Mouse (Mus musculus) left cerebral cortex, postnatal 10 days (tissue): ENCODE measurements at regions not wholly inside any gene's neighbourhood (a gene's known extent, or its start where the extent isn't known, plus 50 kb on each side); places are given as distances from the start of the nearest gene placed in this dataset.

Experiments used
- DNase-seq, 2 experiments: peaks; one replicate each; pipeline ENCODE4 v3.0.0; 2021 to 2022; ENCODE audit warnings: low spot score in 2 of 2, mixed read lengths in 1 of 2; ENCODE audit errors: extremely low spot score in 1 of 2
- intact Hi-C: fragments of 180-260 bp; cut with DNase I; formaldehyde crosslinking; loops from one replicate; pipeline ENCODE4 v1.15.1; 2025

DNA sequence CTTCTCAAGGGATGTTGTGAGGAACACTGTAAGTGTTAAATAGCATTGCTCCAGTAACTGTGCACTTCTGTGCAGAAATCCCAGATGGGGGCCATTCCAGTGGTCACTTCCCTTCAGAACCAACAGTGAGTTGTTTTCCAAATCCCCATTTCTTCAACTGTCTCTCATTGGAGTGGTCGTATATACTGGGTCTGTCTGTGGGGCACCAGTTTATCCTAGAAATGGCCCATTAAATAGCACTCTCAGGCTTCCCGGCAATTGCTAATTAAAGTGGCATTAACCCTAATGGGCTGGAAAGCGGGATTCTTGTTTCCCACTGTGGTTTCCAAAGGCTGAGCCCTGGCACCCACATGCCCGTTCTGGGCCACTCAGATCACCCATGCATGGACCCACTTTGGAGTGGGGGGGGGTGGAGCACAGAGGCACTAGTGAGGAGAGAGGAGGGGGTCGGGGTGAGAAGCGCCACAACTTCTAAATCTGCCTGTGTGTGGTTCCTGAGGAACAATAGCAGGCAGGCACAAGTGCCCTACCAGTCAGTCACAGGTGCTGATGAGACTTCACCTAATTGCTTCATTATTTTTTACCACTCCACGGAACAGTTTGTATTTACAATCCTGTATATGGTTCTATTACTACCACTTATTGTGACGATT, 78.1 kb downstream of the Fam204a start:
- DNase-seq, result no peak
- intact Hi-C loops, result loop anchor here (10.0 kb wide), 1 partner anchor 204 kb away; the partner anchor contains the start of gene Rab11fip2

DNA sequence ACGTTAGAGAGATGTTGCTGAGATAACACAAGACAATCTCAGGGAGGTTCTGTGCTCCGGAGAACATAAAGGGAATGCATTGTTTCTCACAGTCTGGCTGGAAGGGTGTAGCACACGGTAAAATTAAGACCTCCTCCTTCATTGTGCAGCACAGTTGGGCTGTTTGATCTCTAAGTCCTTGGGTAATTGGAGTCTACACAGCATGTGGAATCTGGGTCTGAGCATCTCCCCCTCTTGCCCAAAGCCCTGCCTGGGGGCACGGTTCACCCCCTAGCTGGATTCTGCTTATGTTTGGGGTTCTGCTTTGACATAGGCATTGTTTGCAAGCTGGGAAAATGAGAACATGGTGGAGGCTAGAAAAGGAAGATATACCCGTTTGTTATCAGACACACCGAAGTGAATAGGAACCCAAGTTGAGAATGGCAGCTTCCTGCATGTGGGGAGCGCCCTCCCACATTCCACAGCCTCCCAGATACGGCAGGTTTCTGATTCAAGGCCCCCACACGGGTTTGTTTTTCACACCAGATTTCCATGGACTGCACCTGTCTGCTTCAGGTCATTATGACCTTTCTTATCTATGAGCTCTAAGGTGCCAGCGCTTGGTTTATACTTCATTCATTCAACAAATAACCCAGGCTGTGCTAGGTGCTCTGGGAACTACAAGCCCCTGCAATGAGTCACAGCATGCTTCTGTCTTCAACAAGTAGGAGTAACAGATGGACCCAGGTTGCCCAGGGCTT, 79.9 kb downstream of the Fam204a start:
- DNase-seq, result no peak
- intact Hi-C loops, result loop anchor here (10.0 kb wide), 1 partner anchor 202 kb away; the partner anchor contains the start of gene Rab11fip2

DNA sequence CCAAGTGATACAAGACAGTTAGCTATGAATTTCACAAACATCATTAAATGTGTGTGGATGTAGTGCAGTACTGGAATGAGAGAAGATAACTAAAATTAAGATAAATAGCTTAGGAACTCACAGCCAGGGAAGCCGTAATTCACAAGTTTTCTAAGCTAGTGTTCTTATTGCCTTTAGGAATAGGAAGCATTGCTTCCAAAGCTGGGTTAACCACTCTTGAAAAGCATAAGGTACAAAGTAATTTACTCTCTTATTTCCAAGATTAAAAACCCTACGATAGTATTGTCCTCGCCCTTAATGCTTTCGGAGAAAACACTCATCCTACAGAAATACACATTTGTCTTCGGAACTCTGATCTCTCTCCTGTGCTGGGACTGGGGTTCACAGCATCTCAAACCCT, 81.3 kb downstream of the Fam204a start:
- no peak for DNase-seq
- intact Hi-C loops, result loop anchor here (2.0 to 10.0 kb wide), 3 partner anchors 200 to 690 kb away; partner anchors contain the start of gene Rab11fip2

DNA sequence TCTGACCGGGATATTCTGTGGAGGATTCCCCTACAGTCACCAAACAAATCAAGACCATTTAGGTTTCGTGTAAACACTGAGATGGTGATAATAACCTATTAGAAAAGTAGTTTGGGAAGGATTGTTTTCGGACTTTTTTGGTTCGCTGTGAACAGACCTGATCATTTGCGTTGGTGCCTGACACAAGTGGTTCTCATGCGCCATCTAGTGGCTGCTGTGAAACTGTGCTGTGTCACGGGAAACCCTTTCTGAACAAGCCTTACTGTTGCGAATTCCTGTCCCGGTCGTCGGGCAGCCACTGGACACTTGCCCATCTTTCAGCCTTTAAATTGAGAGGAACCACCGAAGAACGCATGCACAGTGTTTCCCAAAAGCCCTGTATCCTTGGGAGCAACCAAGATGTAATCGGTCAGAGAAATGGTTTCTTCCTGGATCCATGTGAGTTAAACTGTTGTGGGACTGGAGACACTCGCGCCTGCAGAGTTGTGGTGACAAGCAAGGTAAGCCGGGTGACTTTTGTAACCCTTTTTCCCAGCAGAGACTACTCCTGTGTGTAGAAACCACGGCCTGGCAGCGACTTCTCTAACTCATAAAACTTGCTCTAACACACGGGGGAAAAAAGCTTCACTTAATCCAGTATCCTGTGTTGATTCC, 82.0 kb downstream of the Fam204a start:
- DNase-seq, result peak; percentile 81 to 85
- intact Hi-C loops, result loop anchor here (2.0 to 10.0 kb wide), 3 partner anchors 200 to 690 kb away; partner anchors contain the start of gene Rab11fip2

DNA sequence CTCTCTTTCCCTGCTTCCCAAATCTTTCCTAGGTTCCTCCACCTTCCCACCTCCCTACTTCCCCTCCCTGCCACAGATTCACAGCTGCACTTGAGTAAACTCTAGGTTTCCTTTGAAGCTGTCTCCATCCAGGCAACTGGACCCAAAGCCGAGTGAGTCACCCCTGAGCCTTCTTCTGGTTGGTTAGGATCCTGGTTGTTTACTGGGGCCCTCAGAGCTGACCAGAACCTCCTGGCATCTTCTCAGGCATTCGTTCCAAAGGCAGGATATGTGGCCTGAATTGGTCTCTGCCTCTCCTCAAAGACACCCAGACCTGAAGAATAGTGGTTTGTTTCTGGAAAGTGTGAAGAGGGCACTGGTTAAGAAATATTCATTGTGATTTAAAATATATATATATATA, 87.6 kb downstream of the Fam204a start:
- DNase-seq, result no peak
- intact Hi-C loops, result no loop called here

DNA sequence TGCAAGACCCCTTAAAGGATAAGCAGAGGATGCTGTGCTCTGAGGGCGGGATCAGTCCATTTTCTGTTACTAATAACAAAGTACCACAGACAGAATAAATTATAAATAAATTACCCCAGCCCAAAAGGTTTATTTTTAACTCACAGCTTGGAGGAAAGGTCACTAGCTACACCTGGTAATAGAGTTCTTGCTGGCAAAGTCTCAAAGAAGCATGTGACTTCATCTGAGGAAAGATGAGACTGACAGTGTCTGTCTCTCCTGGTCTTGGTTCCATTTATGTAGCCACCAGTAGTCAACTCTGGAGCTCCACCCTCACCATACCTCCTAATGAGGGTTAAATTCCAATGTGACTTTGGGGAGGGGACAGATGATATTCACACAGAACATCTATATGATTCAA, 90.0 kb downstream of the Fam204a start:
- intact Hi-C loops, result no loop called here
- no peak for DNase-seq

DNA sequence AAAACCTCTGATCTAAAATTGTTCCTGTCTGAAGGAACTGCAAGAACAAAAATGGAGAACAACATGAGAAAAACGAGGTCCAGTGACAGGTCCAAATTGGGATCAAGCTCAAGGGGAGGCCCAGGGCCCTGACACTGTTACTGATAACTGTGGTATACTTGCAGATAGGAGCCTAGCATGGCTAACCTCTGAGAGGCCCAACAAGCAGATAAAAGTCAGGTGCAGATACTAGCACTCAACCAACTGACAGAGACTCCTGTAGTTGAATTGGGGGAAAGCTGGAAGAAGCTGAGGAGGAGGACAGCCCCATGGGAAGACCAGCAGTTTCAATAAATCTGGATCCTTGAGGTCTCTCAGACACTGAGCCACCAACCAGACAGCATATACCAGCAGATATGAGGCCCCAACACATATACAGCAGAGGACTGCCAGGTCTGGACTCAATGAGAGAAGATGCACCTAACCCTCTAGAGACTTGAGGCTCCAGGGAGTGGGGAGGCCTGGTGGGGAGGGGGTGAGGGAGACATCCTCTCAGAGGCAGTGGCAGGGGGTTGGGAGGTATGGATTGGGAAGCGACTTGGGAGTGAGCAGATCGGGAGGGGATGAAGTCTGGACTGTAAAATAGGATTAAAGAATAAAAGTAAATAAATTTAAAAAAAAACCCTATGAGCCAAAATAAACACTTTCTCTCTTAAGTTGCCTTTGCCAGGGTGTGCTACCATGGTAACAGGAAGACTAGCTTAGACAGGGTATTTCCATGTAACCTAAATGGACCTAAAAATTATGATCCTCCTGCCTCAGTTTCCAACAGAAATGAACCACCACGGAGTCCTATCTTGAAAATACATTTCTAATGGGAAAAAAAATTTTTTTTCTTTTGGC, 91.8 kb downstream of the Fam204a start:
- DNase-seq, result no peak
- intact Hi-C loops, result no loop called here

DNA sequence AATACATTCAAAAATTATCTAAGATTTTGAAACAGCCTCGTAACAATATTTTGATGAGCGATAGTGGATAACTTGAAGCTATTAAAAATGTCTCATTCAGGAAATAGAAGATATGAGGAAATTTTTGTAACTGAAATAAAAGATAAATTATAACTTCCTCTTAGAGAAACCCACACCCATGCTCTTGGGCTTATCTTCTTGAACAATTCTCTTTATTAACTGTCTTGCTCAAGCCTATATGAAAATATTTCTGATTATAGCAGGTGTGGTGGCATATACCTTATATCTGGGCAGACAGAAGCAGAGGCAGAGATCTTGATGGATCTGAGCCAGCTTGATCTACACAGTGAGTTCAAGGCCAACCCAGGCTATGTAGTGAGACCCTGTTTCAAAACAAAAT, 96.9 kb downstream of the Fam204a start:
- no peak for DNase-seq
- intact Hi-C loops, result no loop called here

DNA sequence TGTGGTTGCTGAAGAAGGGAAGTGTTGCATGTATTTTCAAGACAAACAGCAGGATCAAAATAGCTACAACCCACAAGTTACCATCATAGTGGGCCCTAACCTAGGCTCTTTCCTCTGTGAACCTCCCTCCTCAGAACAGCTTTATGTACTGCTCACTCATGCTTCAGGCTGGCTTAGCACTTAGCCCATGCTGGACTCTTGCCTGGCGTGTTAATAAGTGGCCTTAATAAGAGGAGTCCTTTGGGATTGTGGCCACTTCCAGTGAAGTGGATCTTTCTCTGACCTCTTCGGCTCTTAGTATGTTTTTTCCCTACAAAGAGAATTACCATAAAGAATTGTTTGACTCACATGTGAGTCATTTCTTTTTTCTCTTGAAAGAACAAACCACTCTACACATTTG, 101.9 kb downstream of the Fam204a start:
- intact Hi-C loops, result no loop called here
- no peak for DNase-seq

DNA sequence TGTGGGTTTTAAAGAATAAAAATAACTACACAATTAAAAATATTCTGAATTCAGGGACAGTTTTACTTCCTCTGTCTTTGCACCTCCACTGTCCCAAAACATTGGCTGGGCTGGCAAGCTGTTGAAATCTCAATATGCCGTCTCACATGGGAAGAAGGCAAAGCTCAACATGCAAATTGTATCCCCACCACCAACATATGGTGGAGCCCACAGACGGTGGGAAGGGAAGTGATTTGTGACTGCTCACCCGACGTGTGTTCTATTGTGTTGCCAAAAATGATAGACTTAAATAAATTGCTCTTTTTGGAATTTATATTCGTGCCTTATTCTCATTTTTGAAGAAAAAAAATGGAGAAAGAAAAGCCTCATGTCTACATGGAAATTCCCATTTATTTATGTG, 105.6 kb downstream of the Fam204a start:
- intact Hi-C loops, result no loop called here
- no peak for DNase-seq

DNA sequence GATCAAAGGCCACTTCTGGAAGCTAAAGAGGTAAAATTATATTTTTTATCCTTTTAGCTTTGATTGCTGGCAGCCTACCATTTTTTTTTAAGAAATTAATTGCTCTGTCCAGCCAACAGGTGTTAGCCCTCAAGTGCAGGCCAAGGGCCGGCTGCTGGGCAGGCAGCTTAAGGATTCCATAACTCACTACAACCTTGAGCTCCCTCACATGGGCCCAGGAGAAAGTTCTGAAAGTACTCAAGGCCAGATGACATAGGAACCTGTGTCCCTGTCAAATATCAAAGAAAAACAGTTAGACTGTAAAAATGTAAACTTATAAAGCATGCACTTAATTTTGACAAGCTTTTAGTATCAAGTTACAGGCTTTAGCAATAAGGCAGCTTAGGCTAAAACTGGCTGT, 107.5 kb downstream of the Fam204a start:
- intact Hi-C loops, result no loop called here
- no peak for DNase-seq

DNA sequence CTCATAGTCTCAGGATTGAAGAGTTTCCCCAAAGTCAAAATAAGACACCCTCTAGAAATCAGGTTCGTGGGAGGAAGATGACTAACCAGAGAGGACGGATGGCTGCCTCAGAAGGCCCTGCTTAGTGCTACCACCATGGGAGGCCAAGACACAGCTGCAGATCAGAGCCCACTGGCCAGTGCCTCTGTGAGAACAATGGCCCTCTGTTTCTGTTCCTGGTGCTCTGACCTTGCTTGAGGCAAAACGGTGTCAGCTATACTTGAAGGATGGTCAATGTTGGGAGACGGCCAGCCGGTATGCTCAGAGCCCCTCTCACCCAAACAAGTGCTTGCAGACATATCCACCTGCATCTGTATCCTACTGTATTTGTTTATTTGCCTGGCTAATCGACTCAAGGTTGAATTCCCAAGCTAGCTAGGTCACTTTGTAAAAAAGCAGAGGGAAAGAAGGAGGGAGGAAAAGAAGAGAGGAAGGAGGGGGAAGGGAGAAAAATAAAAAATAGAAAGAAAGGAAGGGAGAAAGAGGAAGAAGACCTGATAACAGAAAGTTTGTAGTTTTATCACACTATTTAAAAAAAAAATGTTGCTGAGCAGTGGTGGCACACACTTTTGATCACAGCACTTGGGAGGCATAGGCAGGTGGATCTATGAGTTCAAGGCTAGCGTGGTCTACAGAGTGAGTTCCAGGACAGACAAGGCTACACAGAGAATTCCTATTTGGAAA, 112.7 kb downstream of the Fam204a start:
- intact Hi-C loops, result no loop called here
- no peak for DNase-seq

DNA sequence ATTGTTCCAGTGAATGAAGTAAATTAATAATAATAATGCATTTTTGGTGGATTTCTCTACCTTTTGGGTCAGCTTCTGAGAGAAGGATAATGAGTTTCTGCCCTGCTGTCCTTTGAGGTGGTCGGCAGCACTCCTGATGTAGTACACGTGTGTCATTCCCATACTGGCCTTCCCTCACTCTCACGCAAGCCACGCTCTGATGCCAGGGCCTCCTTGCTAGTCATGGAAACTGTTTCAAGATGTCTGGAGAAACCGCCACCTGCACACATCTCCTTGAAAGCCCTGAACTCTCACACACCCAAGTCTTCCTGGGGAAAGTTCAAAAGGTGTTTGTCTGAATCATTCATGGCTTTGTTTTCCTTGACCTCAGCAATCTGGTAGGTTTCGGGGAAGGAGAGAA, 116.2 kb downstream of the Fam204a start:
- intact Hi-C loops, result no loop called here
- DNase-seq, result no peak

DNA sequence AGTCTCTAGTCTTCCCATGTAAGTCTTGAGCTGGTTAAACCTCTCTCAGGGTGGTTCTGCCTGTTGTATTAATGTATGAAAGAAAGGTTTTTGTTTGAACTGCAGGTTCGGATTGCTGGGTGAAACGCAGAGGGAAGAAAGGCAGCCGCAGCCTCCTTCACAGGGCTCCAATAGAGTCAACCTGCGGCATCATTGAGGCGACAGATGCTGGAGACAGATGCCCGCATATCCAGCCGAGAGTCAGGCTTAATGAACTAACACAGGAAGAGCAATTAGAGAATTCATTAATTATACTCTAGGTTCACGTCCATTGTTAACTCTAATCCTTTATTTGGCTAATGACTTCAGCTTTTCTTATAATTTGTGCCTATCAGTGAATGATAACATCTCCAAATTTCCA, 117.0 kb downstream of the Fam204a start:
- DNase-seq, result no peak
- intact Hi-C loops, result no loop called here

DNA sequence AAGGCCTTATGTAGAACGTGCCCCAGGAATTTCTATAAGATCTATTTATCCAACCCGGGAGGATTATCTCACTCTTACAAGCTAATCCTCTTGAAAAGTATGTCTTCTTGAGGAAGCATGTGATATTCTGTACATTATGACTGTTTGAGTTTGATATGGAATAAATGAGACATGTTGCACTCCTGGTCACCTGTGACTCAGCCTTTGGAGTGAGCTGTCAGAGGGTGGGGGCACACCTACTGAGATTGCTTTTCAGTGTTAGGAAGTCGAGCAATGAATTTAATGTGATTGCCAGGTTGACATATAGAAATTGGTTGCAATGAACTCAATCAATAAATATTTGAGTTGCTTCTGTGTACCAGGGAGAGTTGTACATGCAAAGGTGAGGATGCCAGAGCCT, 128.6 kb downstream of the Fam204a start:
- no peak for DNase-seq
- intact Hi-C loops, result no loop called here

DNA sequence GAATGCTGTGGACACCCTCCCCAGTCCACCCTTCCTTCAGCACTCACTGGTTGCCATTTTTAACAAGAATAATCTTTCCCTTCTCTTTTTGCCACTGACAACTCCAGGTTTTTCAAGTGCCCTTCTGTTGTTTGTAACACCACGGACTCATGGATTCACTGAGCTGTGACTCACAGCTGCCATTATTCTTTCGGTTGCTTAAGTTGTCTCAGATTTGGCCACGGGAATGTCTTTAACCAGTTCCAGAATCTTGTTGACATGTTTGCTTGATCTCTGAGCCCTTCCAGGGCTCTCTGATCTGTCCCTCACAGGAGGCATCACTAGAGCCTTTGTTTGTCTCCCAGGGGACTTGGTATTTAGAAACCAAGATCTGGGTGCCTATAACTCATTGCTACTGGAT, 131.5 kb upstream of the Rab11fip2 start:
- no peak for DNase-seq
- intact Hi-C loops, result no loop called here

DNA sequence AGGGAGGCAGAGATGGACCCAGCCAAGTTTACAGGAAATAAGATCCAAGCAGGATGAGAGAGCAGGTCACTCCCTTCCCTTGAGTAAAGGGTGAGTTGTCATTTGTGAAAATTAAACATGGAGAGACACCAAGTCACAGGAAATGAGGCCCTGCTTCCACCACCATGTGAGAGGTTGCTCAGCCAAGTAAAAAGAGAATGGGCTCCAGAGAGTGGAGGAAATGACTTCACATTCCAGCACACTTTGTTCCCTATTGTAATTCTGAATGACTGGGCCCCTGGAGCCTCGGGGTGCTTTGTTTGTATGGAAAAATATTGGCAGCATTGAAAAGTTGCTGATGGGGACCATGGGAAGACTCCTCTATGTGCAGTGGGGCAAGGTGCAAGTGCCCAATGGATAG, 129.9 kb upstream of the Rab11fip2 start:
- no peak for DNase-seq
- intact Hi-C loops, result no loop called here

DNA sequence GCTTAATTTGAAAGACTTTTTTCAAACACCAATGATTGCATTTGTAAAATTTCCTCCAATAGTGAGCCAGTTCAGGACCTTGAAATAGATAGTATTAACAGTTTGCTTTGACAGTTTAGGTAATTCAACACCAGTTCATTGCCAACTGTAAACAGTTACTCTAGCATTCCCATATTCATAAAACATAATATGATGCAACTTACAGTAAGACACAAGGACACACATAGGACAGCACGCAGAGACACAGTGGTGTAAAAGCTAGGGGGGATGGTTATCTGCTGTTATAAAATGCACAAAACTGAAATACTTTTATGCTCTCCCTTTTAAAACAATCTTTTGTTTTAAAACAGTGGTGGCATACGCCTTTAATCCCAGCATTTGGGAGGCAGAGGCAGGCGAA, 122.7 kb upstream of the Rab11fip2 start:
- DNase-seq, result no peak
- intact Hi-C loops, result no loop called here
